Mouse (Mus musculus): ENCODE measurements at regions not wholly inside any gene's neighbourhood (a gene's known extent, or its start where the extent isn't known, plus 50 kb on each side); places are given as distances from the start of the nearest gene placed in this dataset.
A peak's percentile ranks its signal among the peaks of the same experiment; 100 is the strongest.

DNA sequence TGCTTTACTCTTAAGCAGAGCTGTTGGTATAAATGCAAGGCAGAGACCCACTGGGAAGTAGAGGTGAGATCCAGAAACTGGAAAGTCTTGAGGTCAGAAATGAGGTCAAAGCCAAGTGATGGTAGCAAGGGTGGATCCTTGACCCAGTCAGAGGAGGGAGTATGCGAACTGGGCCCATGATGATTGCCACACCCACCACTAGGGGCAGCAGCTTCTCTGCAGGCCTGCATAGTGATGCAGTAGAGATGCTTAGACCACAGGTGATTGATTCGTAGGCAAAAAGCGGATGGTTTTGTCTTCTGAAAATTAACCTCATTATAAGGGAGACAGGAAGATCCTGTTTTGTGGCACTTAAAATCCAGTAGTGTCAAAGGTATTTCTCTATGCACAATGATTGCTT, 59.6 kb upstream of the Ripply2 start:
- Histone ChIP-seq H3K9ac (ENCODE audit: control insufficient read depth, low read depth, low read length, poor library complexity, severe bottlenecking) (no peak overlapping the region), H3K36me3 (ENCODE audit: control insufficient read depth in 1 of 2, insufficient read depth in 2 of 2, low read length in 2 of 2) (no peaks in the 10 kb centered on the region), H3K4me3 (ENCODE audit: control insufficient read depth in 1 of 2, insufficient read depth in 1 of 2, low read depth in 2 of 2, low read length in 2 of 2) (no peak overlapping the region), H3K27me3 (ENCODE audit: control insufficient read depth in 1 of 2, insufficient read depth in 2 of 2, low read length in 2 of 2) (no peaks in the 10 kb centered on the region), H3K9me3 (replicated peaks; ENCODE audit: insufficient read depth, low read length) (no peaks in the 10 kb centered on the region), H3K27ac (ENCODE audit: control insufficient read depth, low read depth, low read length) (no peak overlapping the region), H3K79me2 (ENCODE audit: control insufficient read depth, insufficient read depth, low read length, poor library complexity) (no peaks in the 10 kb centered on the region), H3K4me1 (ENCODE audit: control insufficient read depth in 1 of 2, insufficient read depth in 2 of 2, low read length in 2 of 2) (no peaks in the 10 kb centered on the region)
- no peak for TF ChIP-seq TCF12 (IDR thresholded peaks at IDR 0.05; ENCODE audit: low read depth, low read length)
- TF ChIP-seq CTCF (IDR thresholded peaks at IDR 0.05 in 2 of 3, conservative IDR thresholded peaks at IDR 0.05 in 1 of 3; ENCODE audit: control insufficient read depth in 1 of 3, insufficient read depth in 1 of 3, low read depth in 2 of 3, low read length in 3 of 3, poor library complexity in 1 of 3, severe bottlenecking in 1 of 3) = peak; percentile 39 to 58 (median 51)
- peak; percentile 14 for DNase-seq (ENCODE audit: low read depth, low spot score)

DNA sequence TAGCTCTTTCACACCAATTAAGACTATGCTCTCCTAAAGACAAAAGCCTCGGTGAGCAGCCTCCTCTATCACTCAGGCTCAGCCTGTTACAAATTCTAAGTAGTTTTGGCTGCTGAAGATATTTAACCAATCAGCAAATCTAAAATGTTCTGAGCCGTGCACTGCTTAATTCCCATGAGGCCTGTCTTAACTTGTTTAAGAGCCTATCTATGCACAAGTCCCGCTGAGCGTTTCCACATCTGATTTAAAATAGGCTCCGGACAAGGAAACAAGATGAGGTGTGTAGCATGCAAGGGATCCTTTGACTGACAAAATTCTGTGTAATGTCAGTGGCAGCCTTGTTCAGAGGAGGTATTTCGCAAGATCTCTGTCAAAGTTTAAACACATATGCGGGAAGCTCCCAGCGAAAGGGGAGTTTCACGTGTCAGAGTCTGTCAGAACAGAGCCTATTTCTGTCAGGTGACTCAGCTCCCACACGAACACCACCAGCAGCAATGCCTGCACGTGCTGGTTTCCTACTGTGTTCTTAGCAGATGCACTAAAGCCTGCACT, 63.3 kb upstream of the Ripply2 start:
- no peak overlapping the region for H3K9ac ChIP-seq (ENCODE audit: control insufficient read depth, low read depth, low read length, poor library complexity, severe bottlenecking)
- no peak for DNase-seq (ENCODE audit: low read depth, low spot score)
- no peaks in the 10 kb centered on the region for H3K4me1 ChIP-seq (ENCODE audit: control insufficient read depth in 1 of 2, insufficient read depth in 2 of 2, low read length in 2 of 2)
- no peak overlapping the region for H3K27ac ChIP-seq (ENCODE audit: control insufficient read depth, low read depth, low read length)
- H3K27me3 ChIP-seq (ENCODE audit: control insufficient read depth in 1 of 2, insufficient read depth in 2 of 2, low read length in 2 of 2) = no peaks in the 10 kb centered on the region
- H3K4me3 ChIP-seq (ENCODE audit: control insufficient read depth in 1 of 2, insufficient read depth in 1 of 2, low read depth in 2 of 2, low read length in 2 of 2) = no peak overlapping the region
- TF ChIP-seq NRF1 (IDR thresholded peaks at IDR 0.05; ENCODE audit: insufficient read depth, low read depth, low read length, poor library complexity, severe bottlenecking) (no peak), TBP (IDR thresholded peaks at IDR 0.05; ENCODE audit: low read depth, low read length) (no peak), MAX (IDR thresholded peaks at IDR 0.05; ENCODE audit: low read length) (no peak), POLR2AphosphoS5 (IDR thresholded peaks at IDR 0.05; ENCODE audit: borderline replicate concordance, low read depth, low read length) (no peak), RAD21 (IDR thresholded peaks at IDR 0.05; ENCODE audit: low read depth, low read length) (no peak), MEF2A (IDR thresholded peaks at IDR 0.05; ENCODE audit: extremely low read depth, insufficient replicate concordance, low read depth, low read length, poor library complexity, severe bottlenecking) (no peak), MAFK (IDR thresholded peaks at IDR 0.05; ENCODE audit: borderline replicate concordance, low read depth, low read length) (no peak), NELFE (IDR thresholded peaks at IDR 0.05; ENCODE audit: low read depth, low read length) (no peak), MAZ (IDR thresholded peaks at IDR 0.05; ENCODE audit: low read depth, low read length) (no peak), SMC3 (IDR thresholded peaks at IDR 0.05; ENCODE audit: low read depth, low read length) (no peak), UBTF (IDR thresholded peaks at IDR 0.05; ENCODE audit: borderline replicate concordance, insufficient read depth, low read depth, low read length) (no peak), TCF12 (IDR thresholded peaks at IDR 0.05; ENCODE audit: low read depth, low read length) (no peak)
- no peaks in the 10 kb centered on the region for H3K36me3 ChIP-seq (ENCODE audit: control insufficient read depth in 1 of 2, insufficient read depth in 2 of 2, low read length in 2 of 2)
- H3K79me2 ChIP-seq (ENCODE audit: control insufficient read depth, insufficient read depth, low read length, poor library complexity) = no peaks in the 10 kb centered on the region
- no peaks in the 10 kb centered on the region for H3K9me3 ChIP-seq (replicated peaks; ENCODE audit: insufficient read depth, low read length)

DNA sequence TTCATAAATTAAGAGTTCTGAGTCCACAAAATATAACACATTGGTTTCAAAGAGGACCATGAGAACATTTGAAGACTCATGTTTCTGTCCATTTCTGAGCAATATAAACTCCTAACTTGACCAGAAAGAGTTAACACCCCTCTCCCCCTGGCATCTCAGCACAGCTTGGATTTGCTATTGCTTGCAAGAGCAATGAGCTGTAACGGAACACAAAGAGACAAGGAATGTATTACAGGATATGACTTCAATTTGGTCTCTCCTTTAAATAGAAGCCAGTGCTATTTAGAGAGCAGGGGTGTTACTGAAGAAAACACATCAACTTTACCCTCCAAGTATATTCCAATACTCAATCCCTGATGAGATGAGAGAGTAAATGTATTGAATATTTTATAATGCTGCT, 65.5 kb upstream of the Ripply2 start:
- Histone ChIP-seq H3K9ac (ENCODE audit: control insufficient read depth, low read depth, low read length, poor library complexity, severe bottlenecking) (no peak overlapping the region), H3K9me3 (replicated peaks; ENCODE audit: insufficient read depth, low read length) (no peaks in the 10 kb centered on the region), H3K79me2 (ENCODE audit: control insufficient read depth, insufficient read depth, low read length, poor library complexity) (no peaks in the 10 kb centered on the region), H3K27ac (ENCODE audit: control insufficient read depth, low read depth, low read length) (no peak overlapping the region), H3K27me3 (ENCODE audit: control insufficient read depth in 1 of 2, insufficient read depth in 2 of 2, low read length in 2 of 2) (no peaks in the 10 kb centered on the region), H3K4me1 (ENCODE audit: control insufficient read depth in 1 of 2, insufficient read depth in 2 of 2, low read length in 2 of 2) (no peaks in the 10 kb centered on the region), H3K4me3 (ENCODE audit: control insufficient read depth in 1 of 2, insufficient read depth in 1 of 2, low read depth in 2 of 2, low read length in 2 of 2) (no peak overlapping the region), H3K36me3 (ENCODE audit: control insufficient read depth in 1 of 2, insufficient read depth in 2 of 2, low read length in 2 of 2) (no peaks in the 10 kb centered on the region)
- no peak for TF ChIP-seq UBTF (IDR thresholded peaks at IDR 0.05; ENCODE audit: borderline replicate concordance, insufficient read depth, low read depth, low read length)
- TF ChIP-seq MEF2A (IDR thresholded peaks at IDR 0.05; ENCODE audit: extremely low read depth, insufficient replicate concordance, low read depth, low read length, poor library complexity, severe bottlenecking) = no peak
- no peak for TF ChIP-seq E2F4 (IDR thresholded peaks at IDR 0.05; ENCODE audit: borderline replicate concordance, low read depth, low read length)
- TF ChIP-seq USF1 (IDR thresholded peaks at IDR 0.05; ENCODE audit: low read depth, low read length) = no peak
- no peak for TF ChIP-seq BHLHE40 (IDR thresholded peaks at IDR 0.05; ENCODE audit: borderline replicate concordance, low read depth, low read length)
- no peak for TF ChIP-seq ETS1 (IDR thresholded peaks at IDR 0.05; ENCODE audit: low read depth, low read length)
- TF ChIP-seq NELFE (IDR thresholded peaks at IDR 0.05; ENCODE audit: low read depth, low read length) = no peak
- no peak for TF ChIP-seq TCF12 (IDR thresholded peaks at IDR 0.05; ENCODE audit: low read depth, low read length)
- TF ChIP-seq MYC (IDR thresholded peaks at IDR 0.05; ENCODE audit: low read depth, low read length) = no peak
- TF ChIP-seq ELF1 (IDR thresholded peaks at IDR 0.05; ENCODE audit: low read depth, low read length) = no peak
- TF ChIP-seq HCFC1 (IDR thresholded peaks at IDR 0.05; ENCODE audit: low read depth, low read length) = no peak
- no peak for DNase-seq (ENCODE audit: low read depth, low spot score)

All from MEL (cell line).